Mouse (Mus musculus): Measurements from ENCODE around the gene Aif1l. TPM values are rescaled to one million over a fixed set of nuclear protein-coding genes. Genes with fewer than 3 reads are reported as not detected.
A peak's percentile ranks its signal among the peaks of the same experiment; 100 is the strongest.
"Not testable (repeated sequence)": the region's sequence is repeated elsewhere in the genome, so short reads cannot be mapped to it uniquely, and the experiment has no call there.

Gene Aif1l
- 39.5 and 39.6 TPM in 2 replicates for polyA plus RNA-seq (2016; fragmentation: Nextera tagmentation; extraction: Ambion mirVana)

- Histone ChIP-seq H3K9me3 (no peaks in the 10 kb centered on the region), H3K4me1 (peaks cover 24% of the 10 kb centered on the region), H3K27me3 (replicated peaks) (peaks cover 12% of the 10 kb centered on the region), H3K4me3 (peak within 1 kb of the TSS; percentile 68), H3K27ac (no peak within 1 kb of the TSS), H3K4me2 (replicated peaks) (peak within 1 kb of the TSS; percentile 96), H3K9ac (peak within 1 kb of the TSS; percentile 74), H3K36me3 (peaks cover 9% of the 10 kb centered on the region; the same call in 1 of the 2 replicates)
- under 1% methylated on average over 66 of the region's 66 CpGs for WGBS
- ATAC-seq (ENCODE audit: low FRiP score, low read depth) = peak; percentile 58; the same call in 1 of the 2 replicates
These were observed at the start of gene Aif1l for GRCm38 (mm10) chr2:31950058-31950871. Gene Aif1l, plus strand, starts transcription at chr2:31950139.

GRCm38 (mm10) chr2:31900932-31901331, 49.0 kb upstream of the Aif1l start:
- Histone ChIP-seq H3K27ac (no peak overlapping the region), H3K27me3 (replicated peaks) (no peaks in the 10 kb centered on the region), H3K4me1 (peaks cover 9% of the 10 kb centered on the region; the same call in 1 of the 2 replicates), H3K4me2 (replicated peaks) (no peak overlapping the region), H3K4me3 (no peak overlapping the region), H3K36me3 (no peaks in the 10 kb centered on the region), H3K9ac (no peak overlapping the region), H3K9me3 (no peaks in the 10 kb centered on the region)
- 68% methylated on average over 4 of the region's 4 CpGs for WGBS
- ATAC-seq (ENCODE audit: low FRiP score, low read depth) = no peak

- no peak overlapping the region for H3K27ac ChIP-seq
- ATAC-seq (ENCODE audit: low FRiP score, low read depth) = no peak
- no peaks in the 10 kb centered on the region for H3K27me3 ChIP-seq (replicated peaks)
- 57% methylated on average over 4 of the region's 4 CpGs for WGBS
- H3K9me3 ChIP-seq = no peaks in the 10 kb centered on the region
- H3K36me3 ChIP-seq = no peaks in the 10 kb centered on the region
- no peak overlapping the region for H3K4me3 ChIP-seq
- H3K4me1 ChIP-seq = peaks cover 9% of the 10 kb centered on the region; the same call in 1 of the 2 replicates
- H3K4me2 ChIP-seq (replicated peaks) = no peak overlapping the region
- no peak overlapping the region for H3K9ac ChIP-seq
These were observed 48.1 kb upstream of the Aif1l start for GRCm38 (mm10) chr2:31901659-31902362.

GRCm38 (mm10) chr2:31904089-31904488, 45.9 kb upstream of the Aif1l start:
- WGBS = 22% methylated on average over 6 of the region's 6 CpGs
- Histone ChIP-seq H3K9me3 (no peaks in the 10 kb centered on the region), H3K4me3 (no peak overlapping the region), H3K27me3 (replicated peaks) (no peaks in the 10 kb centered on the region), H3K36me3 (no peaks in the 10 kb centered on the region), H3K27ac (no peak overlapping the region), H3K4me1 (peaks cover 9% of the 10 kb centered on the region; the same call in 1 of the 2 replicates), H3K4me2 (replicated peaks) (no peak overlapping the region), H3K9ac (no peak overlapping the region)
- ATAC-seq (ENCODE audit: low FRiP score, low read depth) = no peak

- H3K9me3 ChIP-seq = no peaks in the 10 kb centered on the region
- 12% methylated on average over 8 of the region's 8 CpGs for WGBS
- H3K27ac ChIP-seq = no peak overlapping the region
- no peaks in the 10 kb centered on the region for H3K27me3 ChIP-seq (replicated peaks)
- ATAC-seq (ENCODE audit: low FRiP score, low read depth) = no peak
- H3K36me3 ChIP-seq = no peaks in the 10 kb centered on the region
- no peak overlapping the region for H3K4me3 ChIP-seq
- H3K9ac ChIP-seq = no peak overlapping the region
- H3K4me2 ChIP-seq (replicated peaks) = no peak overlapping the region
- peaks cover 9% of the 10 kb centered on the region; the same call in 1 of the 2 replicates for H3K4me1 ChIP-seq
These were observed 45.3 kb upstream of the Aif1l start for GRCm38 (mm10) chr2:31904622-31905021.

GRCm38 (mm10) chr2:31905682-31906081, 44.3 kb upstream of the Aif1l start:
- H3K4me2 ChIP-seq (replicated peaks) = no peak overlapping the region
- no peaks in the 10 kb centered on the region for H3K9me3 ChIP-seq
- 49% methylated on average over 9 of the region's 9 CpGs for WGBS
- H3K4me1 ChIP-seq = peaks cover 9% of the 10 kb centered on the region; the same call in 1 of the 2 replicates
- no peak overlapping the region for H3K27ac ChIP-seq
- no peaks in the 10 kb centered on the region for H3K36me3 ChIP-seq
- no peak overlapping the region for H3K4me3 ChIP-seq
- no peaks in the 10 kb centered on the region for H3K27me3 ChIP-seq (replicated peaks)
- H3K9ac ChIP-seq = no peak overlapping the region
- ATAC-seq (ENCODE audit: low FRiP score, low read depth) = no peak

- no peak overlapping the region for H3K4me2 ChIP-seq (replicated peaks)
- H3K36me3 ChIP-seq = no peaks in the 10 kb centered on the region
- 91% methylated on average over 9 of the region's 9 CpGs for WGBS
- ATAC-seq (ENCODE audit: low FRiP score, low read depth) = no peak
- H3K4me3 ChIP-seq = no peak overlapping the region
- no peak overlapping the region for H3K27ac ChIP-seq
- H3K9me3 ChIP-seq = no peaks in the 10 kb centered on the region
- H3K9ac ChIP-seq = no peak overlapping the region
- no peaks in the 10 kb centered on the region for H3K27me3 ChIP-seq (replicated peaks)
- H3K4me1 ChIP-seq = peaks cover 9% of the 10 kb centered on the region; the same call in 1 of the 2 replicates
These were observed 43.5 kb upstream of the Aif1l start for GRCm38 (mm10) chr2:31906407-31906806.

GRCm38 (mm10) chr2:31912575-31912974, 37.4 kb upstream of the Aif1l start:
- Histone ChIP-seq H3K27me3 (replicated peaks) (no peaks in the 10 kb centered on the region), H3K36me3 (no peaks in the 10 kb centered on the region), H3K27ac (no peak overlapping the region), H3K9me3 (no peaks in the 10 kb centered on the region), H3K9ac (no peak overlapping the region), H3K4me2 (replicated peaks) (no peak overlapping the region), H3K4me1 (no peaks in the 10 kb centered on the region), H3K4me3 (no peak overlapping the region)
- no peak for ATAC-seq (ENCODE audit: low FRiP score, low read depth)
- 74% methylated on average over 4 of the region's 4 CpGs for WGBS

GRCm38 (mm10) chr2:31914213-31914612, 35.7 kb upstream of the Aif1l start:
- H3K4me3 ChIP-seq; H3K27ac ChIP-seq; H3K9me3 ChIP-seq; H3K9ac ChIP-seq; H3K4me2 ChIP-seq (replicated peaks); H3K36me3 ChIP-seq; H3K27me3 ChIP-seq (replicated peaks); ATAC-seq (ENCODE audit: low FRiP score, low read depth); H3K4me1 ChIP-seq: not testable (repeated sequence)

GRCm38 (mm10) chr2:31915112-31915511, 34.8 kb upstream of the Aif1l start:
- ATAC-seq (ENCODE audit: low FRiP score, low read depth) = no peak
- Histone ChIP-seq H3K36me3 (no peaks in the 10 kb centered on the region), H3K4me2 (replicated peaks) (no peak overlapping the region), H3K9ac (no peak overlapping the region), H3K4me1 (no peaks in the 10 kb centered on the region), H3K9me3 (no peaks in the 10 kb centered on the region), H3K27ac (no peak overlapping the region), H3K27me3 (replicated peaks) (0 out of 2 replicates have a peak, but pooled peaks cover 2% of the 10 kb centered on the region), H3K4me3 (no peak overlapping the region)
- WGBS = 21% methylated on average over 4 of the region's 4 CpGs

- no peaks in the 10 kb centered on the region for H3K36me3 ChIP-seq
- no peak overlapping the region for H3K9ac ChIP-seq
- no peak for ATAC-seq (ENCODE audit: low FRiP score, low read depth)
- H3K4me1 ChIP-seq = no peaks in the 10 kb centered on the region
- 34% methylated on average over 4 of the region's 4 CpGs for WGBS
- H3K4me3 ChIP-seq = no peak overlapping the region
- H3K9me3 ChIP-seq = no peaks in the 10 kb centered on the region
- 0 out of 2 replicates have a peak, but pooled peaks cover 2% of the 10 kb centered on the region for H3K27me3 ChIP-seq (replicated peaks)
- no peak overlapping the region for H3K4me2 ChIP-seq (replicated peaks)
- H3K27ac ChIP-seq = no peak overlapping the region
These were observed 32.3 kb upstream of the Aif1l start for GRCm38 (mm10) chr2:31917636-31918035.

- Histone ChIP-seq H3K4me1 (no peaks in the 10 kb centered on the region), H3K4me3 (no peak overlapping the region), H3K36me3 (no peaks in the 10 kb centered on the region), H3K9me3 (no peaks in the 10 kb centered on the region), H3K27ac (no peak overlapping the region), H3K27me3 (replicated peaks) (0 out of 2 replicates have a peak, but pooled peaks cover 6% of the 10 kb centered on the region), H3K9ac (no peak overlapping the region), H3K4me2 (replicated peaks) (no peak overlapping the region)
- no peak for ATAC-seq (ENCODE audit: low FRiP score, low read depth)
- WGBS = 81% methylated on average over 4 of the region's 4 CpGs
These were observed 26.3 kb upstream of the Aif1l start for GRCm38 (mm10) chr2:31923645-31924044.
